Mouse (Mus musculus) heart, adult 8-10 months (tissue): Measurements from ENCODE around the gene Ralb. TPM values are rescaled to one million over a fixed set of nuclear protein-coding genes. Genes with fewer than 3 reads are reported as not detected.

Experiments
- DNase-seq: peaks from one replicate; pipeline ENCODE4 v3.0.0; 2022; ENCODE audit warnings: low spot score
- total RNA-seq, 4 experiments: library from RNA; stranded (reverse); gene quantifications; 2 replicates each; pipeline ENCODE4 v1.2.4; 2022

Ralb gene
- total RNA-seq: 10 to 100 TPM; 22.7 to 29.9 (median 27.2) TPM

- DNase-seq: peak; percentile 100
Measured at GRCm38 (mm10) chr1:119504260-119505062, at the start of gene Ralb. TSS of gene Ralb (minus strand) at chr1:119504794.

- DNase-seq: no peak
Measured at GRCm38 (mm10) chr1:119551651-119552050, 47.1 kb upstream of the Ralb start.

GRCm38 (mm10) chr1:119550064-119550463 lies 45.5 kb upstream of the Ralb start:
- no peak for DNase-seq

- no peak for DNase-seq
Measured at GRCm38 (mm10) chr1:119549327-119549689, 44.7 kb upstream of the Ralb start.

- DNase-seq: peak; percentile 78
Measured at GRCm38 (mm10) chr1:119548668-119549326, 44.2 kb upstream of the Ralb start.

- DNase-seq: no peak
Measured at GRCm38 (mm10) chr1:119546490-119546889, 41.9 kb upstream of the Ralb start.

- DNase-seq: no peak
Measured at GRCm38 (mm10) chr1:119545671-119546070, 41.1 kb upstream of the Ralb start.

- DNase-seq: no peak
Measured at GRCm38 (mm10) chr1:119545164-119545563, 40.6 kb upstream of the Ralb start.

GRCm38 (mm10) chr1:119544611-119545155 lies 40.1 kb upstream of the Ralb start:
- no peak for DNase-seq

- DNase-seq: no peak
Measured at GRCm38 (mm10) chr1:119543316-119543715, 38.7 kb upstream of the Ralb start.

GRCm38 (mm10) chr1:119541570-119541969 lies 37.0 kb upstream of the Ralb start:
- DNase-seq: no peak

GRCm38 (mm10) chr1:119540836-119541557 lies 36.4 kb upstream of the Ralb start:
- no peak for DNase-seq

GRCm38 (mm10) chr1:119539252-119539651 lies 34.7 kb upstream of the Ralb start:
- no peak for DNase-seq

GRCm38 (mm10) chr1:119537651-119538050 lies 33.1 kb upstream of the Ralb start:
- no peak for DNase-seq

- no peak for DNase-seq
Measured at GRCm38 (mm10) chr1:119536122-119536521, 31.5 kb upstream of the Ralb start.

- DNase-seq: no peak
Measured at GRCm38 (mm10) chr1:119534341-119534740, 29.7 kb upstream of the Ralb start.

GRCm38 (mm10) chr1:119533093-119533805 lies 28.7 kb upstream of the Ralb start:
- DNase-seq: no peak

GRCm38 (mm10) chr1:119532165-119532564 lies 27.6 kb upstream of the Ralb start:
- DNase-seq: no peak

GRCm38 (mm10) chr1:119530941-119531340 lies 26.3 kb upstream of the Ralb start:
- DNase-seq: no peak

GRCm38 (mm10) chr1:119525689-119526591 lies 21.3 kb upstream of the Ralb start, which contains the start of gene Tmem185b:
TSS of gene Tmem185b (plus strand) at chr1:119526160.
- peak; percentile 94 for DNase-seq
